Comparison of ENCODE assay signal across 25 mouse cellular contexts in the genomic region with DNA sequence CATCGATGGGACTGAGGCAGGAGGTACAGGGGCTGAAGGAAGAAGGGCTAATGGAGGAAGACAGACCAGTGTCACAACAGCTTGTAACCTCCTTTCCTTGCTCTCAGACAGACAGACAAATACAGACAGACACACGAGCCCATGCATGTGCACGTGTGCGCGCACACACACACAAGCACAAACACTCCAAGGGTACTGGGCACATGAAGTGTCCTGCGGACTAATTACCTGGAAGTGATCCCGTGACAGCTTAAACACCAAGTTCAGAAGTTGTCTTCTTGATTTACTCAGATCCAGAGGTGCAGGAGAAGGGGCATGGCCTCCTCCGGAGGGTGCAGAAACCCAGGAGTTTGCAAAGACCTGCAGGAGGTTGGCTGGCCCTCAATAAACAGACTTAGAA. TPM values are rescaled to one million over a fixed set of nuclear protein-coding genes. Genes with fewer than 3 reads are reported as not detected.
"Had no signal": no experiment of that assay in that cellular context is flagged by ENCODE, and none has a peak within 500 bp of the region (broad histone marks: within the 10 kb centered on the region; RNA-seq: fewer than 3 reads in every experiment).

No protein-coding gene starts in this region.

- H3K27ac ChIP-seq: neural tube, embryonic 13.5 days; neural tube, embryonic 15.5 days; stomach, embryonic 15.5 days; stomach, postnatal 0 days had no signal

- H3K4me1 ChIP-seq: neural tube, embryonic 13.5 days; neural tube, embryonic 15.5 days; stomach, embryonic 15.5 days had no signal

- H3K27me3 ChIP-seq: neural tube, embryonic 13.5 days; neural tube, embryonic 15.5 days; stomach, embryonic 15.5 days had no signal

- H3K4me2 ChIP-seq: neural tube, embryonic 13.5 days; neural tube, embryonic 15.5 days; stomach, embryonic 15.5 days had no signal

- H3K9ac ChIP-seq: neural tube, embryonic 13.5 days; neural tube, embryonic 15.5 days; stomach, embryonic 15.5 days had no signal

- H3K36me3 ChIP-seq: neural tube, embryonic 13.5 days; neural tube, embryonic 15.5 days; stomach, embryonic 15.5 days had no signal

- DNase-seq: retina, postnatal 1 day; right cerebral cortex, adult 18-20 months; right cerebral cortex, postnatal 14 days; right cerebral cortex, postnatal 25 days; right cerebral cortex, postnatal 4 days; spleen, adult 18-20 months; thymus, adult 18-20 months; thymus, adult 2 months; thymus, postnatal 14 days; thymus, postnatal 25 days; thymus, postnatal 36 days; thymus, postnatal 4 days had no signal

- H3K9me3 ChIP-seq: neural tube, embryonic 13.5 days; neural tube, embryonic 15.5 days; stomach, embryonic 15.5 days had no signal

- H3K4me3 ChIP-seq: neural tube, embryonic 13.5 days; neural tube, embryonic 15.5 days; stomach, embryonic 15.5 days had no signal

RNA-seq across cellular contexts. Expression of gene Ccl24, which starts 12.8 kb away (rescaled TPM):
- total RNA-seq: neutrophil, adult 5-6 weeks had no signal
- polyA plus RNA-seq: neural tube, embryonic 14.5 days had no signal

RNA-seq across cellular contexts. Expression of gene Ccl26, which starts 22.3 kb away (rescaled TPM):
- total RNA-seq: neutrophil, adult 5-6 weeks had no signal
- polyA plus RNA-seq: neural tube, embryonic 13.5 days; neural tube, embryonic 14.5 days; neural tube, embryonic 15.5 days; small intestine, adult 2 months; spleen, adult 2 months; stomach, embryonic 14.5 days; stomach, embryonic 15.5 days; stomach, embryonic 16.5 days; stomach, postnatal 0 days; testis, adult 2 months; thymus, adult 2 months; thymus, postnatal 0 days; urinary bladder, adult 2 months had no signal
